Mouse (Mus musculus) neural tube, embryonic 12.5 days (tissue): ENCODE results near the gene Rassf7. TPM values are rescaled to one million over a fixed set of nuclear protein-coding genes. Genes with fewer than 3 reads are reported as not detected.
A peak's percentile ranks its signal among the peaks of the same experiment; 100 is the strongest.

Experiments
- ATAC-seq: fragments of 200-750 bp; cut with Nextera tagmentation; 2 replicates; pipeline ENCODE4 v1.8.0; 2017; ENCODE audit warnings: low read depth, mild to moderate bottlenecking, moderate TSS enrichment, moderate library complexity; ENCODE audit not compliant: low FRiP score
- H3K27ac ChIP-seq: fragments of 300-500 bp; sonication (generic); 2 replicates; pipeline ENCODE4 v1.5.1; 2016
- H3K27me3 ChIP-seq: fragments of 300-500 bp; sonication (generic); replicated peaks from 2 replicates; pipeline ENCODE4 v1.6.1; 2016; ENCODE audit warnings: mild to moderate bottlenecking
- H3K36me3 ChIP-seq: fragments of 300-500 bp; sonication (generic); 2 replicates; pipeline ENCODE4 v1.6.1; 2016; ENCODE audit warnings: mild to moderate bottlenecking
- H3K4me1 ChIP-seq: fragments of 300-500 bp; sonication (generic); 2 replicates; pipeline ENCODE4 v1.6.1; 2016
- H3K4me2 ChIP-seq: fragments of 300-500 bp; sonication (generic); replicated peaks from 2 replicates; pipeline ENCODE4 v1.6.1; 2016; ENCODE audit warnings: mild to moderate bottlenecking
- H3K4me3 ChIP-seq: fragments of 300-500 bp; sonication (generic); 2 replicates; pipeline ENCODE4 v1.5.1; 2016
- H3K9ac ChIP-seq: fragments of 300-500 bp; sonication (generic); 2 replicates; pipeline ENCODE4 v1.6.1; 2016; ENCODE audit warnings: mild to moderate bottlenecking
- H3K9me3 ChIP-seq: fragments of 300-500 bp; sonication (generic); 2 replicates; pipeline ENCODE4 v1.6.1; 2016; ENCODE audit warnings: mild to moderate bottlenecking
- WGBS: fragments of 180-500 bp; shearing (Covaris S2); methylation state at CpG from one replicate; pipeline ENCODE4 v1.1.7; 2016; 5-methylcytosine and 5-hydroxymethylcytosine counted together
- polyA plus RNA-seq: library from polyadenylated mRNA; unstranded; fragments of >200 nt; fragmentation: Nextera tagmentation; extraction: Ambion mirVana; gene quantifications from 2 replicates; pipeline ENCODE4 v1.2.1, GENCODE M21; 2016

Rassf7 gene
- polyA plus RNA-seq, 1 experiment from 2014 or later: 38.7 TPM

GRCm38 (mm10) chr7:141218141-141218540, 2.5 kb downstream of the Rassf7 start:
- Histone ChIP-seq H3K9me3 (no peaks in the 10 kb centered on the region), H3K27me3 (no peaks in the 10 kb centered on the region), H3K27ac (no peak overlapping the region), H3K9ac (no peak overlapping the region), H3K4me1 (peaks cover 47% of the 10 kb centered on the region), H3K36me3 (peaks cover 17% of the 10 kb centered on the region), H3K4me2 (no peak overlapping the region), H3K4me3 (no peak overlapping the region)
- ATAC-seq: no peak
- 90% methylated on average over 3 of the region's 3 CpGs for WGBS

DNA sequence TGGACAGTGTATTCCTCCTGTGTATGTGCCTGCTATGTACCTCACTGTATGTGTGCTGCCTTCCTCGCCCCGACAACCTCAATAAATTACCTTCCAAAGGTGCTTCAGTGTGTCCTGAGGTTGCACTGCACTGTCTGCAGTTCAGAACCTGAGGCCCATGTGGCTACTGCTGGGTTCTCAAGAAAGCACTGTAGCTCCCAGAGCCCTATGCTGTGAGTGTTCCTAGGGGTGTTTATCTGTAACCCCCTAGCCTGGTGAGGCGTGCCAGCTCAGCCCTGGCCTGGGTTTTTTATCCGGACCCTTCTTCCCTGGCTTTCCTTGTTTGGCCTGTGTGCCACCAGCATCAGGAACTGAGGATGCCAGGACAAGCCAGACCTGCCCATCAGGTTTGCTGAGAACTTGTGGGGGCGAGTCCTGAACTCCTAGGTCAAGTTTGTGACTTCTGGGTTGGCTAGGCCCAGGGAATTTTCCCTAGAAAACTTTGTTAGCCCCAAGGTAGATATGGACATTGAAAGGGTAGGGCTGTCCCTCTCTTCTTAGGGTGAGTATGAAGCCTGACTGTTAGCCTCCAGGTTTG, 3.0 kb downstream of the Rassf7 start:
- Histone ChIP-seq H3K9me3 (no peaks in the 10 kb centered on the region), H3K4me1 (peaks cover 47% of the 10 kb centered on the region), H3K4me2 (no peak overlapping the region), H3K27ac (no peak overlapping the region), H3K36me3 (peaks cover 17% of the 10 kb centered on the region), H3K4me3 (no peak overlapping the region), H3K27me3 (no peaks in the 10 kb centered on the region), H3K9ac (no peak overlapping the region)
- WGBS: 87% methylated on average over 5 of the region's 5 CpGs
- ATAC-seq: no peak

DNA sequence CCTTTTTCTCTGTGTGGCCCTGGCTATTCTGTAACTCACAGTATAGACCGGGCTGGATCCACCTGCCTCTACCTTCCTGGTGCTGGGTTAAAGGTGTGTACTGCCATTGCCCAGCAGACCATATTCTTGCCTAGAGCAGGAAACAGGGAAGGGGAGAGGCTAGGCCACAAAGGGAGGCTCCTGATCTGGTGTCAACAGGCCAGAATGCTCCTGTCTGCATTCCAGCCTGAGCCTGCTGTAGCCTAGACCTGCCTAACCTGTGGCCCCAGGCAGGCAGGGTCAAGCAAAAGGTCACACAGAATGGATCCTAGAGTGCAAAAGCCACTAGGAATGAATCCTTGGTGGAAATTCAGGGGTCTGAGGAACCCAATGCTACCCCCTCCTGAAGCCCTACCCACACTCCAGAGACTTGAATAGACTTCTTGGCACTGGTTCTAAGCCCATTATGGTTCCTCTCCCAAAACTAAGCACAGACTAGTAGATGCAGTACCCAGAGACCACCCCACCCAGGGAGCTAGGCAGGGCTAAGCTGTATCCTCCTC, 4.0 kb downstream of the Rassf7 start:
- Histone ChIP-seq H3K4me1 (peaks cover 40% of the 10 kb centered on the region), H3K4me3 (no peak overlapping the region), H3K27me3 (no peaks in the 10 kb centered on the region), H3K27ac (no peak overlapping the region), H3K36me3 (peaks cover 17% of the 10 kb centered on the region), H3K9me3 (no peaks in the 10 kb centered on the region), H3K9ac (no peak overlapping the region), H3K4me2 (no peak overlapping the region)
- no peak for ATAC-seq
- WGBS: 100% methylated on average over 1 of the region's 1 CpGs

- no peaks in the 10 kb centered on the region for H3K9me3 ChIP-seq
- H3K27ac ChIP-seq: no peak overlapping the region
- no peak overlapping the region for H3K4me3 ChIP-seq
- no peaks in the 10 kb centered on the region for H3K27me3 ChIP-seq
- WGBS: 79% methylated on average over 1 of the region's 1 CpGs
- no peak overlapping the region for H3K9ac ChIP-seq
- peaks cover 33% of the 10 kb centered on the region for H3K4me1 ChIP-seq
- H3K4me2 ChIP-seq: peak overlapping the region; percentile 82; the same call in 1 of the 2 replicates
- ATAC-seq: no peak
- H3K36me3 ChIP-seq: peaks cover 17% of the 10 kb centered on the region
These were observed 4.7 kb downstream of the Rassf7 start for GRCm38 (mm10) chr7:141220377-141220776.

DNA sequence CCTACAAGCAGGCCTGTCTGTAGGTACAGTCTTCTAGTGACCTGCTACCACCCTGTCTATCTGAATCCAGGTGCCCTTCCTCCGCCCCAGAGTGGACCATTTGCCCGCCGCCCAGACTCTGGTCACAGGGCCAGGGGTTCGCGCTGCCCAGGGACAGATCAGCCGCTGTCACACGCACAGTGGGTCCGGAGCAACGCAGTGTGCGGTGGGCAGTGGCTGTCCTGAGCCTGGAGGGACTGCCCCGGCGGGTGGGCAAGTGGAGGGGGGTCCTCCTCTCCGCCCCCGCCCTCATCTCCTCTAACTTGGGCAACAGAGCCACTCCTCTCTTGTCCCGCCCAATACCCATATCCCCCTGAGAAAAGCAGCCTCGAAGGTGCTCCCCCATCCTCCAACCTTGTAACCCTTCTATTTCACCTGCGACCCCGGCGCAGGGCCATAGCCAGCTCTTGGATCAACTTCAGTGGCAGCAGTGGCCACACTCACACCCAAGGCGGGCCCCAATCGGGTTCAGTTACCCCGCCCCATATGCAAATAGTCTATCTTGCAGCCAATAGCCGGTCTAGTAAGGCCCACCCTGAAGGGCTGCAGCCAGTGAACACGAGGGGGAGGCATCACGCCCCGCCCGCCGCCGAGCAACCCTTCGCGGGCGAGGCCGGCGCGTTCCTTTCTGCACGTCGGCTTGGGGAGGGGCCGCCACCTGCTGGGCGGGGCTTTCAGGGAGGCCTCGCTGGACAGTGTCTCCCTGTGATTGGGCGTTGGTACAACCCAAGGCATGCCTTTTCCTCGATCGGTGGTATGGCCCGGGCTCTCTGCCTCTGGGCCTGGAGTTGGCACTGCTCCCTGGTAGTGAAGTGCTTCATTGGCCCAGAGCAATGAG, 5.8 kb downstream of the Rassf7 start:
- H3K27ac ChIP-seq: peak overlapping the region; percentile 46
- H3K4me2 ChIP-seq: peak overlapping the region; percentile 82
- no peaks in the 10 kb centered on the region for H3K27me3 ChIP-seq
- peak overlapping the region; percentile 65 for H3K9ac ChIP-seq
- ATAC-seq: peak; percentile 96
- H3K4me1 ChIP-seq: peaks cover 26% of the 10 kb centered on the region
- WGBS: 3% methylated on average over 44 of the region's 44 CpGs
- peak overlapping the region; percentile 43 for H3K4me3 ChIP-seq
- H3K36me3 ChIP-seq: peaks cover 17% of the 10 kb centered on the region
- H3K9me3 ChIP-seq: no peaks in the 10 kb centered on the region

DNA sequence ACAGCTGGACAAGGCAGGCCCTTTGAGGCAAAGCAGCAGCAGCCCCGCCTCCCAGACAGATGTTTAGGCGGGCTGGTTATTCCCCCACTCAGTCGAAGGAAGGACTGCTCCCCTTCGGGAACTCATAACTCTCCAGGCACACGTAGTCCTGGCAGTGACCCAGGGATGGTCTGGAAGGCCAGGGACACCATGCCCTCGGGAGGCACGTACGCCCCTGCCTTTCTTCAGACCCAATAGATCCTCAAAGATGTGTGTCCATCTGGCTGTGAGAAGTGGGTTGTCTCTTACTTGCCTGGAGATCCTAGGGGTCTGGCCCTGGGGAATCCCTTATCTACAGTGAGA, 6.4 kb downstream of the Rassf7 start:
- Histone ChIP-seq H3K27ac (peak overlapping the region; percentile 46; the same call in 1 of the 2 replicates), H3K27me3 (no peaks in the 10 kb centered on the region), H3K9me3 (no peaks in the 10 kb centered on the region; the same call in 1 of the 2 replicates), H3K4me2 (peak overlapping the region; percentile 82), H3K4me1 (peaks cover 20% of the 10 kb centered on the region), H3K36me3 (peaks cover 17% of the 10 kb centered on the region), H3K9ac (peak overlapping the region; percentile 38), H3K4me3 (peak overlapping the region; percentile 43)
- WGBS: 11% methylated on average over 8 of the region's 8 CpGs
- ATAC-seq: no peak; the same call in 1 of the 2 replicates

DNA sequence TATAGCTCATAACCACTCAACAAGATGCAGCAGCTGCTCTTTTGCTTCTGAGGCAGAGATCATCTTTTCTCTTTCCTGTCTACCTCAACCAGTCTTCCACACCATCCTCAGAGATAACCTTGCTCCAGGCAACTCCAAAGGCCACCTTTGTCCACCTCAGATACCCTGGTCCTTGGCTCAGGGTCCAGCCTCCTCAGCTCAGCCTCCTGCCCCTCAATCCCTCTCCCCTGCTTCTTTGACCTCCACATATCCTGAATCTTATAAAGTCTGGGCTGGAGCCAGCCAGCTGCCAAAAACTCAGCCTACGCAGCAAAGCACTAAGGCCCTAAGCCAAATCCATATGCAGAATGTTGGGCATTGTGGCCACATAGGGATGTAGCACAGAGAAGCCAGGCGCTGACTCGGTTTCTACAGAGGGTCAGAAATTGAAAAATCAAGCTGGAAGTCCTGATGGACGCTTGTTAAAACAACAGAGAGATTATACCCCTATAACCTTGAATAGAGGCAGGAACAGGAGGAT, 7.1 kb downstream of the Rassf7 start:
- no peak overlapping the region for H3K4me3 ChIP-seq
- H3K27me3 ChIP-seq: no peaks in the 10 kb centered on the region
- no peak overlapping the region for H3K9ac ChIP-seq
- H3K4me1 ChIP-seq: peaks cover 16% of the 10 kb centered on the region
- H3K36me3 ChIP-seq: peaks cover 10% of the 10 kb centered on the region
- WGBS: 94% methylated on average over 4 of the region's 4 CpGs
- H3K4me2 ChIP-seq: peak overlapping the region; percentile 82; the same call in 1 of the 2 replicates
- ATAC-seq: no peak
- H3K9me3 ChIP-seq: no peaks in the 10 kb centered on the region; the same call in 1 of the 2 replicates
- H3K27ac ChIP-seq: no peak overlapping the region

DNA sequence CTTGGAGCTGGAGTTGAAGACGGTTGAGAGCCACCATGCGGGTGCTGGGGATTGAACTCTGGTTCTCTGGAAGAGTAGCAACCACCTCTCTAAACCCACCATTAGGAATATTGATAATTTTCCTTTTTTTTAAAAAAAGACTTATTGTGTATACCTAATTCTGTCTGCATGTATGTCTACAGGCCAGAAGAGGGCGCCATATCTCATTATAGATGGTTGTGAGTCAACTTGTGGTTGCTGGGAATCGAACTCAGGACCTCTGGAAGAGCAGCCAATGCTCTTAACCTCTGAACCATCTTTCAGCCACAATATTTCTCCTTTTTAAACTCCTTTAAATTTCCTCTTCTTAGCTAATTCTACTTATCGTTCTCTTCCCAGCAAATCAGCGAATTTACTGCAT, 10.9 kb downstream of the Rassf7 start:
- ATAC-seq: no peak
- Histone ChIP-seq H3K9ac (no peak overlapping the region), H3K9me3 (no peaks in the 10 kb centered on the region; the same call in 1 of the 2 replicates), H3K4me1 (peaks cover 24% of the 10 kb centered on the region), H3K4me3 (no peak overlapping the region), H3K27me3 (no peaks in the 10 kb centered on the region), H3K36me3 (peaks cover 8% of the 10 kb centered on the region), H3K27ac (no peak overlapping the region), H3K4me2 (no peak overlapping the region)
- 84% methylated on average over 6 of the region's 6 CpGs for WGBS

- peak overlapping the region; percentile 73 for H3K4me2 ChIP-seq
- H3K4me1 ChIP-seq: peaks cover 18% of the 10 kb centered on the region
- no peaks in the 10 kb centered on the region; the same call in 1 of the 2 replicates for H3K9me3 ChIP-seq
- H3K27ac ChIP-seq: no peak overlapping the region
- 81% methylated on average over 4 of the region's 4 CpGs for WGBS
- H3K9ac ChIP-seq: no peak overlapping the region
- peaks cover 21% of the 10 kb centered on the region for H3K36me3 ChIP-seq
- no peak overlapping the region for H3K4me3 ChIP-seq
- no peaks in the 10 kb centered on the region for H3K27me3 ChIP-seq
- ATAC-seq: peak; percentile 10; the same call in 1 of the 2 replicates
These were observed 12.1 kb downstream of the Rassf7 start for GRCm38 (mm10) chr7:141227796-141228195.

DNA sequence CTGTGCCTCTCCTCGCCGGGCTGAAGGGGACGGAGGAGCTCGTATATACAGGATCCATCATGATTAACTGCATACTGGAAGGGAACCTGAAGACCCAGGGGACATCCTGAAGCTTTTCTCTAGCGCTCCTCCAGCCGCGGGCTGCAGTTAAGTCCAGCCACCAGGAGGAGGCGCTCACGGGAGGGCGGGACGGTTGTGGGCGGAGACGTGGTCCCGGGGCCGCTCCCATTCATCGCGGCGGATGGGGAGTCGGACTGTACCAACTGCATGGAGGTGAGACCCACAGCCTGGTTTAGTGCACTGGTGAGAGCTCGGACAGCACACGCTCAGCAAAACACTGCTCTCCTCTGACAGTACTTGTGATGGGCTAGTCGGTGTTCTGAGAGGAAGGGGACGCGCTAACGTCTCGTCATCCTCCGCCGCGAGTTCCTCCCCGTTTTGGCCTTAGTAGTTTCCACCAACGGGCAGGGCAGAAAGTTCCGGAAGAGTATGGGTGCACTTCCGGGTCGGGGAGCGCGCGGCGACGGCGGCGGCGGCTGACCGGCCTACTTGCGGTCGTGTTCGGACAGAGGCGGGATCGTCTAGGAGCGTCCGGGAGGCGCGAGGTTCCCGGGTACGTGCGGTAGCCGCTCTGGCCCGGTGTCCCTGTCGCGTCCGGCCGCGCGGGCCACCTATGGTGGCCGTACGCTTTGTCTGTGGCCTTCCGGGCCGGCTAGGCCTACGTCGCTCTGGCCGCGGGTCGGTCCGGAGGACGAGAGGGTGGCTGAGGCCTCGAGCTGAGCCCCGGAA, 12.8 kb downstream of the Rassf7 start, which contains the start of gene Phrf1:
Gene Phrf1 (plus strand): TSS at position 506 of the 789 bp plus-strand sequence.
- Histone ChIP-seq H3K36me3 (peaks cover 28% of the 10 kb centered on the region), H3K4me2 (peak within 1 kb of the TSS; percentile 73), H3K27me3 (no peaks in the 10 kb centered on the region), H3K9ac (peak within 1 kb of the TSS; percentile 97), H3K4me1 (peaks cover 18% of the 10 kb centered on the region), H3K4me3 (peak within 1 kb of the TSS; percentile 97), H3K9me3 (no peaks in the 10 kb centered on the region; the same call in 1 of the 2 replicates), H3K27ac (peak within 1 kb of the TSS; percentile 65; the same call in 1 of the 2 replicates)
- under 1% methylated on average over 76 of the region's 76 CpGs for WGBS
- peak; percentile 89 for ATAC-seq

- 65% methylated on average over 6 of the region's 6 CpGs for WGBS
These were observed 14.0 kb downstream of the Rassf7 start for GRCm38 (mm10) chr7:141229702-141230101.

More at GRCm38 (mm10) chr7:141229702-141230101, 14.0 kb downstream of the Rassf7 start:
- Histone ChIP-seq H3K9me3 (no peaks in the 10 kb centered on the region; the same call in 1 of the 2 replicates), H3K4me1 (peaks cover 18% of the 10 kb centered on the region), H3K9ac (peak overlapping the region; percentile 97), H3K4me2 (peak overlapping the region; percentile 73), H3K27me3 (no peaks in the 10 kb centered on the region), H3K27ac (no peak overlapping the region), H3K36me3 (peaks cover 40% of the 10 kb centered on the region), H3K4me3 (peak overlapping the region; percentile 97)
- ATAC-seq: no peak
